Mouse (Mus musculus) layer of hippocampus, adult 8-10 months (tissue): ENCODE measurements around the gene Dnah3. TPM values are rescaled to one million over a fixed set of nuclear protein-coding genes. Genes with fewer than 3 reads are reported as not detected.

Source experiments
- DNase-seq, 2 experiments: peaks; one replicate each; pipeline ENCODE4 v3.0.0; 2022; ENCODE audit warnings: low spot score in 2 of 2
- total RNA-seq, 4 experiments: library from RNA; stranded (reverse); gene quantifications; 2 replicates each; pipeline ENCODE4 v1.2.4; 2022

Dnah3 gene
- total RNA-seq, 4 experiments from 2014 or later = 0.25 to 0.58 (median 0.38) TPM

DNA sequence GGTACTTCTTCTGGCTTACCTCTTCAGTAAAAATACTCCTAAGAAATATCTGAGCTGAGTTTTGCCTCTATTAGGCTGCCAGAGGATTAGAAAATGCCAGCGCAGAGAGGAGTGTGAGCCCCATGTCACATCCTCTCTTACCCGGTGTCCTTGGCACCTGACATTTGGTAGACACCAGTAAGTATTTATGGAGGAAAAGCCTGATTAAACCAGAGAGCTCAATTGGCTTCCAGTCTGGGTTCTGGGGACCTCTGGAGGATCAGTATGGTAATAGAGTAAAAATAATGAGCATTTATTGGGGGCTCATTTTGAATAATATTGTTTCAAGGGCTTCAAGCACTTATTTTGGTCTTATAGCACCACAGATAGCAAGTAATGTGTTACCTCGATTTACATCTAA lies 39.6 kb downstream of the Dnah3 start:
- DNase-seq = no peak

GRCm38 (mm10) chr7:120054016-120054415 lies 41.1 kb downstream of the Dnah3 start:
- no peak for DNase-seq

DNA sequence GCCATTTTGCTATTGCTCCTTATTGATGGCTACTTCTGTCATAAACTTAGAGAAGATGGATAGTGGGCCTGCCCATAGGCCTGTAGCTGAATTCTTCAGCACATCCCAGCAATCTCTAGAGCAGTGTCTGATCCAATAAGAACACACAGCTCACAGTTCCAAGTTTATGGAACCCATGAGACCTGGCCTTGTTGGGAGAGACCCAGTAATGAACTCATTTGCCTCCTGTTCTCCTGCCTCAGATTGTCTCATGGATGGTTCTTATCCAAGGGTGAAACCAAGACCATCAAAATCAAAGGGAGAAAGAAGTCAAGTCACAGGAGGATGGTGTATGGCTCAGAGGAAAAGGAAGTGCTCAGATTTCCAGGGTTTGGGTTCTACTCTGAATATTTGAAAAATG lies 44.6 kb downstream of the Dnah3 start:
- DNase-seq = no peak

- no peak for DNase-seq
Measured at GRCm38 (mm10) chr7:120043990-120044389, 51.1 kb downstream of the Dnah3 start.

DNA sequence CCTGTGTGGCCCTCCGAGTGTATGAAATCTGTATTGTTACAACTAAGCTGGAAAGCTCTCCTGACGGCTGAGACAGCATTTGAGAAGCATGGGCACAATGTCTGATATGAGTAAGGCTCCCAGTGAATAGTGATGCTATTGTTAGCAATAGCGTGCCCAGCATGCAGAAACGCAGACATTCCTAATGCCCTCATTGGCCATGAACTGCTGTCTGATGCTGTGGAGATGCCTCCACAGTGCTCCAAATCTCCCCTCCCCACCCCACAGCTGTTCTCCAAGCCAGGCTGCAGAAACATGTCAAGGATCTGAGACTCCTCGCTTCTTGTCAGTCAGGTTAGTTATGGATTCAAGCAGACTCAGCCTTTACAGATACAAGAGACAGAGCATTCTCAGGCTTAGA lies 58.7 kb downstream of the Dnah3 start:
- DNase-seq = peak; percentile 37 to 40

GRCm38 (mm10) chr7:120034996-120035395 lies 60.1 kb downstream of the Dnah3 start:
- no peak for DNase-seq

GRCm38 (mm10) chr7:120034566-120034965 lies 60.5 kb downstream of the Dnah3 start:
- DNase-seq = peak in 1 of 2 experiments; percentile 13

GRCm38 (mm10) chr7:120028669-120029068 lies 66.4 kb downstream of the Dnah3 start:
- DNase-seq = no peak

GRCm38 (mm10) chr7:119997066-119997465 lies 98.0 kb downstream of the Dnah3 start:
- no peak for DNase-seq

- peak; percentile 47 to 71 for DNase-seq
Measured at GRCm38 (mm10) chr7:119985279-119985912, 109.7 kb downstream of the Dnah3 start.

- no peak for DNase-seq
Measured at GRCm38 (mm10) chr7:119980170-119980569, 114.9 kb downstream of the Dnah3 start.

- no peak for DNase-seq
Measured at GRCm38 (mm10) chr7:119978576-119978975, 116.5 kb downstream of the Dnah3 start.

DNA sequence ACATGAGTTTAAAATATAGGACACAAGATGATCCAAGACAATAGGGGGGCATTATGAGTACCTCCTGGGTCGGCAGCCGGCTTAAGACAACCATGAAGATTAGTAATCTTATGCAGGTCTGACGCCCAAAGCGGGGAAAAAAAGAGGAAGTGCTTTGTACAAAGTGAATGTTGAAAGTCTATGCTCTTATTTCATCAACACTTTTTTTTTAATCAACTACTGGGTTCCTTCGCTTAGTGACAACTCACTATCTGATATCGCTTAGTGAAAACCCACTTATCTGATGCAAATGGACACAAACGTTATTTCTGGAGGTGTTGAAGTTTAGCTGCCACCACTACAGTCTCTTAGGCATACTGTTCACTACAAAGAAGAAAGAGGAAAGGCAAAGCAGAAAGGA lies 117.5 kb downstream of the Dnah3 start:
- no peak for DNase-seq

- DNase-seq = no peak
Measured at GRCm38 (mm10) chr7:119976256-119976655, 118.8 kb downstream of the Dnah3 start.

- no peak for DNase-seq
Measured at GRCm38 (mm10) chr7:119974214-119974613, 120.9 kb downstream of the Dnah3 start.

DNA sequence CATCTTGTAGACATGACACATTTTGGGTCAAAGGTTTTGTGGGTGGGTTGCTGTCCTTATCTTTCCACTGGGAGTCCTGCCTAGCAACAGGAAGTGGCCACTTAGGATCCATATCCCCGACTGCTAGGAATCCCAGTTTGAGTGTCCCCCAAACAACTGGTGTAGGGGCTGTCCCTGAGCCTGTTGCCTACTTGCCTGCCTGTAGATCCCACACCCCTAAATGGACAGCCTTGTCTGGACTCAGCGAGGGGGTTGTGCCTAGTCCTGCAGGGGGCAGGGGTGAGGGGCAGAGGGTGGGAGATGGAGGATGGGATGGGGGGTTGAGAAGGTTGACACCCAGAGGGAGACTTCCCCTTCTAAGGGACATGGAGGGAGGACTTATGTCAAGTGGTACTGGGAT lies 125.8 kb downstream of the Dnah3 start:
- no peak for DNase-seq

DNA sequence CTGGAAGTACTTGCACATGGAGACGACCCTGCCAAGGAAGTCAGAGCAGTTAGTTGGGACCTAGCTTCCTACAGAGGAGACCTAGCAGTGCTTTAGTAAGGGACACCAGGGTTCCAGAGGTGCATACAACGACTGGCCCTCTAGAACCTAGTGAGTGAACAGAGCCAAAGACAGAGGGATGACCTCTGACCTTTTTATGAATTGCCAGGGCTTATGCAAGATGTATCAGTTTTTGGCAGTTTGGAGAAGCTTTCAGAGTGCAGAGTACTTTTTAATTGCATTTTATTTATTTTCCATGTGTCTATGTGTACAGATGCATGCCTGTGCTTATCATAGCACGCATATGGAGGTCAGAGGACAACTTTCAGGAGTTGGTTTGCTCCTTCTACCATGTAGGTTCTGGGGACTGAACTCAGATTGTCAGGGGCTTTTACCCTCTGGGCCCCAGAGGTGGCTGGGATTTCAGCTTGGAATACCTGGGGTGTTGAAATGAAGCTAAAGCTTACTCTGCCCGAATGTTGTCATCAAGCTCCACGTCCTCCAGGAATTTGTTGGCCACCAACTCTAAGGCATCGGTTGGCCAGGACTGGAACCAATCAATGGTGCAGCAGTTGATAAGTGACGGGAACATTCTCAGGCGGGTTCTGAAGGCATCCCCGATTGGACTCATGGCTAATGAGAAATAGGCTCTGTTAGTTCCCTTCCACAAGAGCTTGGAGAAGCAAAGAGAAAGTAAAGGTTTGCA lies 129.3 kb downstream of the Dnah3 start:
- DNase-seq = no peak

- DNase-seq = no peak
Measured at GRCm38 (mm10) chr7:119965205-119965604, 129.9 kb downstream of the Dnah3 start.

- no peak for DNase-seq
Measured at GRCm38 (mm10) chr7:119961107-119961506, 134.0 kb downstream of the Dnah3 start.

DNA sequence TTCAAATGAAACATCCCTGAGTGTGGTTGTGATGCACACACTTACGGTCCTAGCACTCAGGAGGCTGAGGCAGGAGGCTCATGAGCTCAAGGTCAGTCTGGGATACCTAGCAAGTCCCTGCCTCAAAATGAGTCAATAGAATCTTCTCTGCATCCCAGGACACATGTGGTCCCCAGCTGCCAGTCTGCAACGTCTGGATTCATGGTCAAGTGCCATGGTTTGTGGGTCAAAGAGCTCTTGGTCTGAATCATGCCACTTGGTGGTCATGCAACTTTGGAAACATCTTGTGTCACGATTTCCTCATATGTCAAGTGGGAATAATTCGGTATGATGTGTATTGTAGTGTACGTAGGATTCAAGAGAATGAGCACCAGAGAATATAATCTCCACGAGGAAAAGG lies 134.5 kb downstream of the Dnah3 start:
- no peak for DNase-seq

DNA sequence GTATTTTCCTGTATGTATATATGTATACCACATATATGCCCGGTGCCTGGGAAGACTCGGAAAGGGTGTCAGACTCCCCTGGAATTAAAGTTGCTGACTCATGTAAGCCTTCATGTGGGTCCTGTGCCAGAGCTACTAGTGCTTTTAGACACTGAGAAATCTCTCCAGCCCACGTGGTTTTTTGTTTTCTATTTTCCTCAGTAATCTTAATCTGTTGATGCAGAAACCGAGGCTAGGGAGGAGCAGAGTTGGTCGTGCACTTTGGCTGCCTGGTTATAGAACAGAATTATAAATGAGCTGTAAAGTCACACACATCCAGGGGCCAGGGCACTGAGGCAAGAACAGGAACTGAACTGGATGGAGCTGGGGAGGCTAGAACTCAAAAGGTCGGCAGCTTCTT lies 135.1 kb downstream of the Dnah3 start:
- no peak for DNase-seq

GRCm38 (mm10) chr7:119959491-119959890 lies 135.6 kb downstream of the Dnah3 start:
- no peak for DNase-seq

DNA sequence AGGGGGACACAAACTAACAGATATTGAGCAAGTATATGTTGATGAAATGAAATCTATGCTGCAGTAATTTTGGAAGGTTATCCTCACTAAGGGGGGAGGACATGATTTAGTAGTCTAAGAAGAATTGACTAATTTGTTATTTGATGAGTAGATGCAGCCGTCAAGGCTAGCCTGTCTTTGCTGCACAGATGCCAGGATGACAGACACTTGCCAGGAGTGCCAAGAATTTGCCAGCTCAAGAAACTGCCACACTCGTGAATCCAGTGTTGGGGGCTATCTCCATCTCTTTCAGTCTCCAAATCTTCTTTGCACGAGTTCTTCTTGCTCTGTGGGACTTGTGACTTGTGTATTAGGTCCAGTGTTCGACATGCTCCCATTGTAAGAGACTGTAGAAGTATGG lies 136.0 kb downstream of the Dnah3 start:
- DNase-seq = no peak
